Mouse (Mus musculus): ENCODE results near the gene Bcat2.

The Bcat2 gene

GRCm38 (mm10) chr7:45550821-45551511 lies 19.0 kb upstream of the Bcat2 start:
- in situ Hi-C loops (cut with MboI, MseI), result no loop called here

GRCm38 (mm10) chr7:45551512-45551883 lies 18.5 kb upstream of the Bcat2 start:
- in situ Hi-C loops (cut with MboI, MseI), result no loop called here

GRCm38 (mm10) chr7:45553519-45553918 lies 16.4 kb upstream of the Bcat2 start:
- in situ Hi-C loops (cut with MboI, MseI), result no loop called here

GRCm38 (mm10) chr7:45553990-45554389 lies 16.0 kb upstream of the Bcat2 start:
- in situ Hi-C loops (cut with MboI, MseI), result no loop called here

- in situ Hi-C loops (cut with MboI, MseI), result no loop called here
Measured at GRCm38 (mm10) chr7:45554744-45555143, 15.2 kb upstream of the Bcat2 start, which contains the start of gene Hsd17b14. Gene Hsd17b14 (plus strand): TSS chr7:45554893.

GRCm38 (mm10) chr7:45555787-45556186 lies 14.2 kb upstream of the Bcat2 start:
- in situ Hi-C loops (cut with MboI, MseI), result no loop called here

GRCm38 (mm10) chr7:45558907-45559306 lies 11.0 kb upstream of the Bcat2 start:
- in situ Hi-C loops (cut with MboI, MseI), result no loop called here

GRCm38 (mm10) chr7:45560241-45560640 lies 9.7 kb upstream of the Bcat2 start:
- in situ Hi-C loops (cut with MboI, MseI), result loop anchor here (10.0 kb wide), 2 partner anchors 85 to 635 kb away; partner anchors contain the start of gene Ap2a1

GRCm38 (mm10) chr7:45560843-45561623 lies 8.9 kb upstream of the Bcat2 start:
- in situ Hi-C loops (cut with MboI, MseI), result loop anchor here (10.0 kb wide), 2 partner anchors 86 to 636 kb away; partner anchors contain the start of gene Ap2a1

GRCm38 (mm10) chr7:45561624-45562520 lies 8.1 kb upstream of the Bcat2 start:
- in situ Hi-C loops (cut with MboI, MseI), result loop anchor here (10.0 kb wide), 2 partner anchors 87 to 637 kb away; partner anchors contain the start of gene Ap2a1

- in situ Hi-C loops (cut with MboI, MseI), result loop anchor here (10.0 kb wide), 2 partner anchors 90 to 640 kb away; partner anchors contain the start of gene Ap2a1
Measured at GRCm38 (mm10) chr7:45564811-45565210, 5.1 kb upstream of the Bcat2 start.

- in situ Hi-C loops (cut with MboI, MseI), result loop anchor here (10.0 kb wide), 2 partner anchors 91 to 641 kb away; partner anchors contain the start of gene Ap2a1
Measured at GRCm38 (mm10) chr7:45565446-45565845, 4.5 kb upstream of the Bcat2 start.

GRCm38 (mm10) chr7:45567112-45567779 lies 2.7 kb upstream of the Bcat2 start:
- in situ Hi-C loops (cut with MboI, MseI), result loop anchor here (10.0 kb wide), 2 partner anchors 92 to 642 kb away; partner anchors contain the start of gene Ap2a1

GRCm38 (mm10) chr7:45567780-45568516 lies 2.0 kb upstream of the Bcat2 start:
- in situ Hi-C loops (cut with MboI, MseI), result loop anchor here (10.0 kb wide), 2 partner anchors 93 to 643 kb away; partner anchors contain the start of gene Ap2a1

GRCm38 (mm10) chr7:45568601-45569473 lies 1.1 kb upstream of the Bcat2 start:
- in situ Hi-C loops (cut with MboI, MseI), result loop anchor here (10.0 kb wide), 2 partner anchors 94 to 644 kb away; partner anchors contain the start of gene Ap2a1

- in situ Hi-C loops (cut with MboI, MseI), result no loop called here
Measured at GRCm38 (mm10) chr7:45571966-45572365, 2.0 kb downstream of the Bcat2 start.

- in situ Hi-C loops (cut with MboI, MseI), result no loop called here
Measured at GRCm38 (mm10) chr7:45573954-45574353, 4.0 kb downstream of the Bcat2 start.

GRCm38 (mm10) chr7:45574472-45575379 lies 4.8 kb downstream of the Bcat2 start:
- in situ Hi-C loops (cut with MboI, MseI), result no loop called here

Measured in regulatory T cell (primary cell).